ENCODE assay signal across 23 mouse cellular contexts in the genomic region with DNA sequence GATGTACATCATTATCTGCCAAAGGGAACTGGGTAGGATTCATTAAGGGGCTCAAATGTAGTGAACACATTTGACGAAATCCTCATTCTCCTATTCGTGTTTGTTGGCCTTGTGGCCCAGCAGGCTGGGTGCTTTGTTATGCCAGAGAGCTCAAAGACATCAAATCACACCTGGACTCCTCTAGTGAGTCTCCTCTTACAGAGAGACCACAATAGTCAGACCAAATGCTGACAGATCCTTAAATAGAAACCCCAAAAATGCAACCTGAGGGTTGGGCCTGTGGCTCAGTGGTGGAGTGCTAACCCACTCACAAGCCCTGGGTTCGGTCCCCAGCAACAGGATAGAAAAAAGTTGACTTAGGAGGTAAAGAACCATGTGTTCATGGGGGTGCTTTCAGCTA.
DNase-seq lines count a peak whose midpoint lies in the region; ATAC-seq lines count a peak whose summit lies in the region.
"Had no signal": no experiment of that assay in that cellular context is flagged by ENCODE, and none has a peak within 500 bp of the region (broad histone marks: within the 10 kb centered on the region; RNA-seq: fewer than 3 reads in every experiment).

No protein-coding gene starts in this region.

- no peaks in the 10 kb centered on the region for H3K27me3 ChIP-seq in intestine, embryonic 14.5 days (replicated peaks; ENCODE audit: control insufficient read depth, insufficient read depth, low read length)
- no peaks in the 10 kb centered on the region for H3K27me3 ChIP-seq in intestine, embryonic 15.5 days (replicated peaks)
- H3K27me3 ChIP-seq: forebrain, embryonic 13.5 days; hindbrain, embryonic 12.5 days had no signal

- no peak overlapping the region for H3K27ac ChIP-seq in intestine, embryonic 14.5 days (ENCODE audit: low read depth)
- H3K27ac ChIP-seq in intestine, embryonic 15.5 days, result no peak overlapping the region
- H3K27ac ChIP-seq: embryonic facial prominence, embryonic 10.5 days; forebrain, embryonic 13.5 days; gastrocnemius, adult 2 months; hindbrain, embryonic 12.5 days had no signal

- no peaks in the 10 kb centered on the region for H3K9me3 ChIP-seq in intestine, embryonic 14.5 days (ENCODE audit: control insufficient read depth, low read length)
- no peaks in the 10 kb centered on the region for H3K9me3 ChIP-seq in intestine, embryonic 15.5 days
- H3K9me3 ChIP-seq: embryonic facial prominence, embryonic 10.5 days; forebrain, embryonic 13.5 days; hindbrain, embryonic 12.5 days had no signal

- no peak overlapping the region for H3K9ac ChIP-seq in intestine, embryonic 14.5 days (ENCODE audit: low read length)
- no peak overlapping the region for H3K9ac ChIP-seq in intestine, embryonic 15.5 days
- H3K9ac ChIP-seq: forebrain, embryonic 13.5 days; forebrain, postnatal 0 days; hindbrain, embryonic 12.5 days had no signal

- H3K4me1 ChIP-seq in intestine, embryonic 14.5 days (replicated peaks; ENCODE audit: control insufficient read depth, insufficient read depth, low read length), result no peaks in the 10 kb centered on the region
- H3K4me1 ChIP-seq in intestine, embryonic 15.5 days (replicated peaks), result no peaks in the 10 kb centered on the region
- H3K4me1 ChIP-seq: embryonic facial prominence, embryonic 10.5 days; forebrain, embryonic 13.5 days; hindbrain, embryonic 12.5 days had no signal

- WGBS in intestine, embryonic 14.5 days, result 56% methylated on average over 3 of the region's 3 CpGs
- WGBS in intestine, embryonic 15.5 days, result 64% methylated on average over 3 of the region's 3 CpGs

- H3K4me3 ChIP-seq in intestine, embryonic 14.5 days (ENCODE audit: low read depth, low read length), result no peak overlapping the region
- H3K4me3 ChIP-seq in intestine, embryonic 15.5 days (replicated peaks), result no peak overlapping the region
- H3K4me3 ChIP-seq: embryonic facial prominence, embryonic 10.5 days; forebrain, embryonic 13.5 days; gastrocnemius, adult 2 months; hindbrain, embryonic 12.5 days had no signal

- no peak overlapping the region for H3K4me2 ChIP-seq in intestine, embryonic 14.5 days (ENCODE audit: low read length)
- no peak overlapping the region for H3K4me2 ChIP-seq in intestine, embryonic 15.5 days (replicated peaks)
- H3K4me2 ChIP-seq: forebrain, embryonic 13.5 days; hindbrain, embryonic 12.5 days had no signal

- no peaks in the 10 kb centered on the region for H3K36me3 ChIP-seq in intestine, embryonic 14.5 days (ENCODE audit: control insufficient read depth, insufficient read depth, low read length)
- no peaks in the 10 kb centered on the region for H3K36me3 ChIP-seq in intestine, embryonic 15.5 days
- H3K36me3 ChIP-seq: embryonic facial prominence, embryonic 10.5 days; hindbrain, embryonic 12.5 days had no signal

- 0 out of 2 replicates have a peak, but pooled peaks have one; percentile 19 for ATAC-seq in intestine, embryonic 14.5 days (replicated peaks; ENCODE audit: low FRiP score, low TSS enrichment, low read depth)
- ATAC-seq in intestine, embryonic 15.5 days, result no peak; the same call in 1 of the 2 replicates
- ATAC-seq: activated CD4-positive, CD25-positive, alpha-beta regulatory T cell, adult 4 months; CD4-positive, CD25-positive, alpha-beta regulatory T cell, adult 4 months; forebrain, embryonic 13.5 days; forebrain, postnatal 0 days; hindbrain, embryonic 16.5 days; inflammation-experienced regulatory T-cells, adult 6 months had no signal

- DNase-seq in intestine, embryonic 14.5 days (ENCODE audit: low spot score), result no peak
- peak; percentile 85 for DNase-seq in ES-CJ7 (ENCODE audit: low read depth, low spot score)
- peak; percentile 46 for DNase-seq in WW6 (ENCODE audit: low read depth, low spot score)
- no peak for DNase-seq in cerebellum, postnatal 25 days
- no peak for DNase-seq in kidney, adult 9 months
- no peak for DNase-seq in neural tube, embryonic 10.5 days (ENCODE audit: extremely low spot score, low spot score)
- DNase-seq: adrenal gland, postnatal 14 days; B cell, adult 2 months; cerebellum, adult 11-12 months; cerebellum, adult 9-10 months; cerebellum, postnatal 36 days; forebrain, postnatal 0 days; gastrocnemius, adult 2 months; gastrocnemius, postnatal 25 days; kidney, adult 8-10 months had no signal

Comparison
In these comparisons a context has a peak if more than half of its experiments do, and no peak if none do; other contexts are left out.
1. DNase-seq: peak in ES-CJ7 (single experiment) and WW6 (single experiment); none in intestine, embryonic 14.5 days (single experiment), cerebellum, postnatal 25 days (0 of 2), kidney, adult 9 months (single experiment) and neural tube, embryonic 10.5 days (single experiment).